Mouse (Mus musculus): ENCODE data around the gene Fam198a.

DNA sequence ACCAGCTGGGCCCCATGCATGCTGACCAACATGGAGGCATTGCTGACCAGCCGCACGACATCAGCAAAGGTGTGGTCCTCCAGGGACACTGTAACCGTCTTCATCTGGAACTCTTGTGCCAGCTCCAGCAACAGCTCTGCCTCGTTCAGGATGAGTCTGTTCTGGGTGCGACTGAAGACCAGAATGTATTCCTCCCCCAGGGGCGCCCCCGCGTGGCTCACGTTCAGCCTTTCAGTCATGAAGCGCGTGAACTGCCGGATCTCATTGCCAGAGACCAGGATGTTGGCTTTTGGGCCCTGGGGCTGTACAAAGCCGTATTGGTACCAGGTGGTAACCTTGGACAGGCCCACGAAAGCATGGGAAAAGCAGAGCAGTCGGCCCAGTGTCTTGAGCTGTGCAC, 31.9 kb downstream of the Fam198a start:
- TF ChIP-seq CHD1 (IDR thresholded peaks at IDR 0.05; ENCODE audit: low read depth, low read length) (no peak), CTCF (IDR thresholded peaks at IDR 0.05 in 2 of 3, conservative IDR thresholded peaks at IDR 0.05 in 1 of 3; ENCODE audit: control insufficient read depth in 1 of 3, insufficient read depth in 1 of 3, low read depth in 2 of 3, low read length in 3 of 3, poor library complexity in 1 of 3, severe bottlenecking in 1 of 3) (no peak), POLR2AphosphoS5 (IDR thresholded peaks at IDR 0.05; ENCODE audit: borderline replicate concordance, low read depth, low read length) (no peak), ZMIZ1 (IDR thresholded peaks at IDR 0.05; ENCODE audit: low read depth, low read length) (no peak)

Data from MEL (cell line).